Mouse (Mus musculus): ENCODE measurements around the gene Syn3. TPM values are rescaled to one million over a fixed set of nuclear protein-coding genes. Genes with fewer than 3 reads are reported as not detected.

The Syn3 gene
- total and polyA plus RNA-seq, 2 experiments from 2014 or later, result 22.0 to 67.0 TPM

- no peaks in the 10 kb centered on the region for H3K36me3 ChIP-seq (ENCODE audit: insufficient read depth, low read length)
- ATAC-seq (ENCODE audit: low FRiP score), result no peak
- 54% methylated on average over 5 of the region's 5 CpGs for WGBS
- no peaks in the 10 kb centered on the region for H3K4me1 ChIP-seq (ENCODE audit: insufficient read depth, low read length)
- no peak overlapping the region for H3K4me2 ChIP-seq (ENCODE audit: low read depth, low read length, poor library complexity, severe bottlenecking)
- H3K27ac ChIP-seq (ENCODE audit: low read depth, low read length), result no peak overlapping the region
- H3K27me3 ChIP-seq (ENCODE audit: insufficient read depth, low read length), result no peaks in the 10 kb centered on the region
- H3K4me3 ChIP-seq (ENCODE audit: low read depth, low read length), result no peak overlapping the region
- no peak for DNase-seq (ENCODE audit: low spot score)
- H3K9me3 ChIP-seq (ENCODE audit: low read length), result no peaks in the 10 kb centered on the region
- H3K9ac ChIP-seq (replicated peaks; ENCODE audit: low read length, poor library complexity, severe bottlenecking), result no peak overlapping the region
- TF ChIP-seq CTCF (IDR thresholded peaks at IDR 0.05), result no peak
These were observed 384.3 kb downstream of the Syn3 start for GRCm38 (mm10) chr10:86114431-86114848.

GRCm38 (mm10) chr10:86108797-86109196 lies 389.9 kb downstream of the Syn3 start:
- DNase-seq (ENCODE audit: low spot score), result no peak
- no peak for ATAC-seq (ENCODE audit: low FRiP score)
- Histone ChIP-seq H3K36me3 (ENCODE audit: insufficient read depth, low read length) (no peaks in the 10 kb centered on the region), H3K4me2 (ENCODE audit: low read depth, low read length, poor library complexity, severe bottlenecking) (no peak overlapping the region), H3K27me3 (ENCODE audit: insufficient read depth, low read length) (no peaks in the 10 kb centered on the region), H3K4me1 (ENCODE audit: insufficient read depth, low read length) (no peaks in the 10 kb centered on the region), H3K9me3 (ENCODE audit: low read length) (no peaks in the 10 kb centered on the region), H3K27ac (ENCODE audit: low read depth, low read length) (no peak overlapping the region), H3K4me3 (ENCODE audit: low read depth, low read length) (no peak overlapping the region), H3K9ac (replicated peaks; ENCODE audit: low read length, poor library complexity, severe bottlenecking) (no peak overlapping the region)
- WGBS, result 90% methylated on average over 4 of the region's 4 CpGs
- TF ChIP-seq CTCF (IDR thresholded peaks at IDR 0.05), result no peak

GRCm38 (mm10) chr10:86107681-86108080 lies 391.0 kb downstream of the Syn3 start:
- no peak for TF ChIP-seq CTCF (IDR thresholded peaks at IDR 0.05)
- DNase-seq (ENCODE audit: low spot score), result no peak
- H3K4me2 ChIP-seq (ENCODE audit: low read depth, low read length, poor library complexity, severe bottlenecking), result no peak overlapping the region
- no peaks in the 10 kb centered on the region for H3K36me3 ChIP-seq (ENCODE audit: insufficient read depth, low read length)
- no peaks in the 10 kb centered on the region for H3K9me3 ChIP-seq (ENCODE audit: low read length)
- no peak for ATAC-seq (ENCODE audit: low FRiP score)
- WGBS, result 84% methylated on average over 4 of the region's 4 CpGs
- no peak overlapping the region for H3K27ac ChIP-seq (ENCODE audit: low read depth, low read length)
- H3K4me1 ChIP-seq (ENCODE audit: insufficient read depth, low read length), result no peaks in the 10 kb centered on the region
- no peaks in the 10 kb centered on the region for H3K27me3 ChIP-seq (ENCODE audit: insufficient read depth, low read length)
- H3K9ac ChIP-seq (replicated peaks; ENCODE audit: low read length, poor library complexity, severe bottlenecking), result no peak overlapping the region
- H3K4me3 ChIP-seq (ENCODE audit: low read depth, low read length), result no peak overlapping the region

DNA sequence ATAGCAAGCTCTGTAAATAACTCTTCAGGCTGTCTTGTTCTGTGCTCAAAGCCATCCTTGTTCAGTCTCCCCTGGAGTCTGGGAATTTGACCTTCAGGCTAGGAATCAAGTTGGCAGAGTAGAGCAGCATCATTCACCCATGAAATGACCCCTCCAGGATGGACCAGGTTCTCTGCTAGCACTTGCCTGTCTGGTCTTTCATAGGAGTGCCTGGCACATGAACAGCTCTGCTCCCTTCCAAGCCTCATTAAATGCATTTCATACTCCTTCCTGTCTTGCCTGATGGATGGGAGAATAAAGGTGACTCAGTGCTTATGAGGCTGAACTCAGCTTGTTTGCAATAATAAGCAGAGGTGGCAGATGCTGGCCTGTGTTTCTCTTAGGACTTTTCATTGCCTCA lies 394.7 kb downstream of the Syn3 start:
- TF ChIP-seq CTCF (IDR thresholded peaks at IDR 0.05), result no peak
- Histone ChIP-seq H3K27ac (ENCODE audit: low read depth, low read length) (no peak overlapping the region), H3K4me3 (ENCODE audit: low read depth, low read length) (no peak overlapping the region), H3K27me3 (ENCODE audit: insufficient read depth, low read length) (no peaks in the 10 kb centered on the region), H3K9me3 (ENCODE audit: low read length) (0 out of 2 replicates have a peak, but pooled peaks cover 4% of the 10 kb centered on the region), H3K4me2 (ENCODE audit: low read depth, low read length, poor library complexity, severe bottlenecking) (no peak overlapping the region), H3K4me1 (ENCODE audit: insufficient read depth, low read length) (no peaks in the 10 kb centered on the region), H3K36me3 (ENCODE audit: insufficient read depth, low read length) (no peaks in the 10 kb centered on the region), H3K9ac (replicated peaks; ENCODE audit: low read length, poor library complexity, severe bottlenecking) (no peak overlapping the region)
- DNase-seq (ENCODE audit: low spot score) (no peak), ATAC-seq (ENCODE audit: low FRiP score) (no peak)

- DNase-seq (ENCODE audit: low spot score), result peak; percentile 44
- no peaks in the 10 kb centered on the region for H3K36me3 ChIP-seq (ENCODE audit: insufficient read depth, low read length)
- WGBS, result 65% methylated on average over 3 of the region's 3 CpGs
- no peaks in the 10 kb centered on the region for H3K27me3 ChIP-seq (ENCODE audit: insufficient read depth, low read length)
- no peak overlapping the region for H3K4me3 ChIP-seq (ENCODE audit: low read depth, low read length)
- no peak overlapping the region for H3K9ac ChIP-seq (replicated peaks; ENCODE audit: low read length, poor library complexity, severe bottlenecking)
- no peaks in the 10 kb centered on the region for H3K4me1 ChIP-seq (ENCODE audit: insufficient read depth, low read length)
- ATAC-seq (ENCODE audit: low FRiP score), result no peak
- H3K27ac ChIP-seq (ENCODE audit: low read depth, low read length), result no peak overlapping the region
- H3K4me2 ChIP-seq (ENCODE audit: low read depth, low read length, poor library complexity, severe bottlenecking), result no peak overlapping the region
- no peak for TF ChIP-seq CTCF (IDR thresholded peaks at IDR 0.05)
- 0 out of 2 replicates have a peak, but pooled peaks cover 4% of the 10 kb centered on the region for H3K9me3 ChIP-seq (ENCODE audit: low read length)
These were observed 398.3 kb downstream of the Syn3 start for GRCm38 (mm10) chr10:86100281-86100851.

DNA sequence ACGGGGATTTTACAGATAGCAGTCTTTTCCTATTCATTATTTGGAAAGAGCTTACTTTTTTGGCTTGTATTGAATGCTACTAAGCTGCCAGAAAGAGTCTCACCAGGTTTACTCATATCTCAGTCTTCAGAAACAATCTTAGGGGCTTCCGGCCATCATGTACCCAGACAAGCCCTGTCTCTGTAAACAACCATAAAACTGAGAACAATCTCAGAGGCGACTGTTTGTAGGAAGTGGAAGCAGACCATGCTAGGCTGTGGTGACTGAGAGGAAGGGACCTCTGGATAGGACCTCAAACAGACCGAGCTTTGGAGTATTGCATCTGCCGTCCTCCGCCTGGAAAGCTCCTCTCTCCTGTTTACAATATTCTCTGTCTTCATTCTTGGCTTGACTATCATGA lies 400.3 kb downstream of the Syn3 start:
- no peaks in the 10 kb centered on the region for H3K36me3 ChIP-seq (ENCODE audit: insufficient read depth, low read length)
- no peak overlapping the region for H3K27ac ChIP-seq (ENCODE audit: low read depth, low read length)
- 0 out of 2 replicates have a peak, but pooled peaks cover 4% of the 10 kb centered on the region for H3K9me3 ChIP-seq (ENCODE audit: low read length)
- no peaks in the 10 kb centered on the region for H3K4me1 ChIP-seq (ENCODE audit: insufficient read depth, low read length)
- no peak for TF ChIP-seq CTCF (IDR thresholded peaks at IDR 0.05)
- H3K4me3 ChIP-seq (ENCODE audit: low read depth, low read length), result no peak overlapping the region
- H3K9ac ChIP-seq (replicated peaks; ENCODE audit: low read length, poor library complexity, severe bottlenecking), result no peak overlapping the region
- 88% methylated on average over 6 of the region's 6 CpGs for WGBS
- ATAC-seq (ENCODE audit: low FRiP score) (no peak), DNase-seq (ENCODE audit: low spot score) (no peak)
- H3K4me2 ChIP-seq (ENCODE audit: low read depth, low read length, poor library complexity, severe bottlenecking), result no peak overlapping the region
- no peaks in the 10 kb centered on the region for H3K27me3 ChIP-seq (ENCODE audit: insufficient read depth, low read length)
